Mouse (Mus musculus) G1E (cell line): ENCODE results near the gene Fcho2. TPM values are rescaled to one million over a fixed set of nuclear protein-coding genes. Genes with fewer than 3 reads are reported as not detected.
"Not testable (repeated sequence)": the region's sequence is repeated elsewhere in the genome, so short reads cannot be mapped to it uniquely, and the experiment has no call there.

ENCODE experiments used
- ATAC-seq: 2 replicates; pipeline ENCODE4 v1.8.0; 2016; ENCODE audit warnings: mild to moderate bottlenecking; ENCODE audit not compliant: insufficient number of reproducible peaks, poor library complexity, low FRiP score, severe bottlenecking; ENCODE audit errors: extremely low read depth
- DNase-seq: peaks from one replicate; pipeline ENCODE4 v3.0.0; 2012; ENCODE audit warnings: low spot score
- H3K27me3 ChIP-seq: 2 replicates; pipeline ENCODE4 v1.6.1; 2012; ENCODE audit warnings: mild to moderate bottlenecking, low read length, inconsistent platforms; ENCODE audit not compliant: insufficient read depth
- H3K36me3 ChIP-seq: replicated peaks from 2 replicates; pipeline ENCODE3; 2012; ENCODE audit warnings: mild to moderate bottlenecking, inconsistent platforms
- H3K4me1 ChIP-seq: 2 replicates; pipeline ENCODE4 v1.6.1; 2012; ENCODE audit warnings: low read depth, low read length, inconsistent platforms, mixed read lengths; ENCODE audit not compliant: insufficient read depth
- H3K4me3 ChIP-seq: 2 replicates; pipeline ENCODE4 v1.5.1; 2012; ENCODE audit warnings: low read depth, mild to moderate bottlenecking, inconsistent platforms, low read length, moderate library complexity, mixed read lengths
- H3K9me3 ChIP-seq: replicated peaks from 2 replicates; pipeline ENCODE4 v1.6.1; 2012; ENCODE audit warnings: inconsistent platforms
- CTCF ChIP-seq: IDR thresholded peaks from 2 replicates; pipeline ENCODE4 v1.5.1; 2012; ENCODE audit warnings: low read depth, low read length, inconsistent platforms, mixed read lengths
- GATA1 ChIP-seq: IDR thresholded peaks from 2 replicates; pipeline ENCODE4 v1.6.1; 2012; ENCODE audit warnings: borderline replicate concordance, low read length, inconsistent platforms, mixed read lengths
- GATA2 ChIP-seq: IDR thresholded peaks from 2 replicates; pipeline ENCODE4 v1.6.1; 2012; ENCODE audit warnings: low read depth, low read length, inconsistent platforms, borderline replicate concordance
- POLR2AphosphoS5 ChIP-seq: IDR thresholded peaks from 2 replicates; pipeline ENCODE4 v1.6.1; 2012; ENCODE audit warnings: low read depth, low read length, inconsistent platforms; ENCODE audit not compliant: insufficient replicate concordance
- TAL1 ChIP-seq: conservative IDR thresholded peaks from 2 replicates; pipeline ENCODE4 v1.6.1; 2012; ENCODE audit warnings: low read depth, low read length, inconsistent platforms, mixed read lengths
- polyA plus RNA-seq: library from polyadenylated mRNA; stranded (reverse); fragments of >175 nt; gene quantifications from 2 replicates; pipeline ENCODE4 v1.2.3, GENCODE M21; 2012
- total RNA-seq, 2 experiments: library from RNA; stranded (forward) in 1 of 2; stranded (reverse) in 1 of 2; fragments of 200-1000 nt in 1 of 2; fragments of >200 nt in 1 of 2; fragmentation: Nextera tagmentation in 1 of 2; gene quantifications; 2 replicates each; pipeline ENCODE4 v1.2.3; 2014 to 2017

Fcho2 gene
- total and polyA plus RNA-seq, 3 experiments = 5.0 to 105 (median 30.7) TPM

DNA sequence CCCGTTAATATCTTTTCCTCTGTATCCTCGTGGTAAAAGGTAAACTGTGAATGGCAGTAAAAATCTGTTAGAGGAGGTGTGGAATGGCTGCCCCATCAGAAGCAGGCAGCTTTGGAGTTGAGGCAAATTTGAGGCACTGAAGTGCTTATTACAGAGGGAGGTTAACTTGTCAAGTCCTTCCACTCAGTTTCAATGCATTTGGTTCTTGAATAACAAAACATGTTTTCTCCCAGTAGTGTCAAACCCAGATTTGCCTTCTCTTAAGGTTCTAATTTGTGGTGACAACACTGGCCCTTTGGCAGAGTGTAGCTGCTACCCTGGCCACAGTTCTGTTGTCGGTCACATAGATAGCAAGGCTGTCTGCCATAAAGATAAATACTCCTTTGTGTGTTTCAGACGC, 2.5 kb upstream of the Fcho2 start:
- DNase-seq = no peak
- no peak for ATAC-seq
- H3K4me1 ChIP-seq = peaks cover 19% of the 10 kb centered on the region
- H3K36me3 ChIP-seq = no peaks in the 10 kb centered on the region
- H3K4me3 ChIP-seq = no peak overlapping the region
- TF ChIP-seq TAL1 (no peak), GATA1 (no peak), CTCF (no peak), GATA2 (no peak), POLR2AphosphoS5 (no peak)
- no peaks in the 10 kb centered on the region; the same call in 1 of the 2 replicates for H3K27me3 ChIP-seq
- H3K9me3 ChIP-seq = no peaks in the 10 kb centered on the region

DNA sequence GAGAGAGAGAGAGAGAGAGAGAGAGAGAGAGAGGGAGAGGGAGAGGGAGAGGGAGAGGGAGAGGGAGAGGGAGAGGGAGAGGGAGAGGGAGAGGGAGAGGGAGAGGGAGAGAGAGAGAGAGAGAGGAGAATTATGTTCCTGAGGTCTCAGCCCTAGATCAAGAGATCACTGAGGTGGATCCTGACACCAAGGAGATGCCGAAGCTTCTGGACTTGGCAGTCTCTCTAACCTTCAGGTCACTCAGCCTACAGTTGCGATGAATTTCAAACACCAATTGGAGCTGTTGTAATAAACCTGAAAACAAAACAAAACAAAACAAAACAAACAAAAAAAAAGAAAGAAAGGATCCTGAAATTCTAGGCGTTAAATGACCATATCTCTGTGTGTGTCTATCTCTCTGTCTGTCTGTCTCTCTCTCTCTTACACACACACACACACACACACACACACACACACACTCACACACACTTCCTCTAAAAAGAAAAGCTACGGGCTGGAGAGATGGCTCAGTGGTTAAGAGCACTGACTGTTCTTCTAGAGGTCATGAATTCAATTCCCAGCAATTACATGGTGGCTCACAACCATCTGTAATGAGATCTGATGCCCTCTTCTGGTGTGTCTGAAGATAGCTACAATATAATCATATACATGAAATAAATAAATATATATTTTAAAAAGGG, 1.9 kb upstream of the Fcho2 start:
- H3K36me3 ChIP-seq, H3K4me3 ChIP-seq, DNase-seq, H3K27me3 ChIP-seq, H3K9me3 ChIP-seq, ATAC-seq: not testable (repeated sequence)
- peaks cover 24% of the 10 kb centered on the region for H3K4me1 ChIP-seq

DNA sequence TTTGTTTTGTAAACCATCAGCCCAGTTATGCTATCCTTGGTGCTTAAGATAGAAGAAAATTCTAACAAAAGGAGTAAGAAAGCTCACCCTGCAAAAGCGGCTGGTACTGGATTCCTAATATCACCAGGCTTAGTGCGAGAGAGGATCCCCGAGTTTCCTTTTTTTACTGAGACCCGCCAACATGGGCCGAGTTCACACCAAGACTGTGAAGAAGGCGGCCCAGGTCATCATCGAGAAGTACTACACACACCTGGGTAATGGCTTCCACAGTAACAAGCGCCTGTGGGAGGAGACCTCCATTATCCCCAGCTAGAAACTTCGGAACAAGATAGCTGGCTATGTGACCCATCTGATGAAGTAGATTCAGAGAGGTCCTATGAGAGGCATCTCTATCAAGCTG, 1.3 kb upstream of the Fcho2 start:
- no peaks in the 10 kb centered on the region for H3K36me3 ChIP-seq
- no peak for ATAC-seq
- DNase-seq = no peak
- H3K4me1 ChIP-seq = peaks cover 24% of the 10 kb centered on the region
- H3K4me3 ChIP-seq = no peak overlapping the region
- H3K9me3 ChIP-seq = no peaks in the 10 kb centered on the region
- TF ChIP-seq POLR2AphosphoS5 (no peak), GATA2 (no peak), CTCF (no peak), GATA1 (no peak), TAL1 (no peak)
- no peaks in the 10 kb centered on the region; the same call in 1 of the 2 replicates for H3K27me3 ChIP-seq

DNA sequence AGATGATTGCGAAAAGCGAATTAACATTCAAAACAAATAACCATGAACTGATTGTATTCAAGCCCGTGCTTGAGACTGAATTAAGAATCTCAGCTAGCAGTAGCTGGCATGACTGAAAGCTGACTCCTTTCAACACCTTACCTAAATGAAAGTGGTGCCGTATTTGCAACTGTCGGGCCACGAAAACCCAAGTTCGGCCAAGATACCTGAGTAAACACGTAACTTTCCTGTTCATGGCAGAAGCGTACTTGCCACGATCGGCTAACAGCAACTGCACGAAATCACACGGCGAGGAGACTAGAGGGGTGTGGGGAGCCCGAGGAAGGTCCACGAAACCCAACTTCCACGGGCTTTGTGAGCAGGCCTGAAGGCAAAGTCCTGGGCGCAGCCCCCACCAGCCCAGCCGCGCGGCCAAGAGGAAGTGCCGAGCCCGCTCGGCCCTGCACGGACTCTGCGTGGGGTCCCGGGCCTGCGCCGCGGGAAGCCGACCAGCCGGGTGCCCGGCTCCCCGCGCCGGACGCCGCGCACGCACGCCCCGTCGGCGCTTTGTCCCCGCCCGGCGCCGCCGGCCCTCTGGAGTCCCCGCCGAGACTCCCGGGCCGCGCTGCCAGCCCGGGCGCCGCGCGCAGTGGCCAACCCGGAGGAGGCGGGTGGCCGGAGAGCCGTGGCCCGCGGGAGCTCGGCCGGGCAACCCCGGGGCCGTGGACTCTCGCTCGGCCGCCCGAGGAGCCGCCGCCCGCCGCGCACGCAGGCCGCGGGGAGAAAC, 791 bp downstream of the Fcho2 start:
- peak; percentile 20 for DNase-seq
- no peak for TF ChIP-seq TAL1
- ATAC-seq = no peak

DNA sequence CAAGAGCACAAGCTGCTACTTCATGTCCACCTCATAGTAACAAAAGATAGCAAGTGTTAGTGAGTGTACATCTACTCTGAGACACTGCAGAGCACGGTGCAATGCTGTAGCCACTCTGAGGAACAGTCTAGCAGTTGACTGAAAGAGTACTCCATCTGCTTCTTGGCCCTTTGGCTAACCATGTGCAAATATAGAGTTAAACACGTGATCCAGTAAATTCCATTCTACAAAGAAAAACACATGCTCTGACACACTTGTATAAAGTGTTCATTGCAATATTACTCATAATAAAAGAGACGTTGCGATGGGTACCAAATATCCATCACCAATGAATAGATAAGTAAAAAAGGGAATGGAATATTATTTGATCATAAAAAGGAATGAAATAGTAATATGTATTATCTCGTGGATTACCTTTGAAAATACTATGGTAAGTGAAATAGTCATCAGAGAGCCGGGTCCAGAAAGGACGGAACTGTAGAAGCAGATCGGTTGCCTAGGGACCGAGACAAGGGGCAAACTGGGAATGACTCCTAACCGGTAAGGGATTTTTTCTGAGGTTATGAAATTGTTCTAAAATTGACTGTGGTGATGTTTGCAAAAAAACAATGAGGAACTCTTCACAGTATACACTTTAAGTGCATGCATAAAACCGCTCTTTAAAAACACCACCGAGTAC, 1.5 kb downstream of the Fcho2 start:
- H3K36me3 ChIP-seq = no peaks in the 10 kb centered on the region
- DNase-seq (no peak), ATAC-seq (no peak)
- H3K4me3 ChIP-seq = peak overlapping the region; percentile 86
- no peaks in the 10 kb centered on the region for H3K27me3 ChIP-seq
- no peaks in the 10 kb centered on the region for H3K9me3 ChIP-seq
- peaks cover 41% of the 10 kb centered on the region for H3K4me1 ChIP-seq
- TF ChIP-seq GATA1 (no peak), CTCF (no peak), POLR2AphosphoS5 (no peak), TAL1 (no peak), GATA2 (no peak)

More for the DNA sequence above, 791 bp downstream of the Fcho2 start:
- H3K4me3 ChIP-seq = peak overlapping the region; percentile 86
- peaks cover 39% of the 10 kb centered on the region for H3K4me1 ChIP-seq
- H3K36me3 ChIP-seq = no peaks in the 10 kb centered on the region
- H3K9me3 ChIP-seq = no peaks in the 10 kb centered on the region
- H3K27me3 ChIP-seq = no peaks in the 10 kb centered on the region

DNA sequence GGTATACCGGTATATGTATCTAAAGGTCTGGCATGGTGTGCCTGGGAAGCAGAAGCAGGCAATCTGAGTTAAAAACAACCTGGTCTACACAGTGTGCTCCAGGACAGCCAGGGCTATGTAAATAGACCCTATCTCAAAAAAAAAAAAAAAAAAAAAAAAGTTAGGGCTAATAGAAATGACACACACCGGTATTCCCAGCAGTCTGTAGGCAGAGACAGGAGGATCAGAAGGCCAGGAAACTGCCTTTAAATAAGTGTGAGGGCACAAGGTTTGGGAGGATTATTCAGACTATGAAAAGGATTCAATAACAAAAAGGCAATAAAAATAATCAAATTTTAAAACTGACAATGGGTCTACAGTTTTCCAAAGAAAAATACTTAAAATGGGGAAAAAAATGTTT, 2.1 kb downstream of the Fcho2 start:
- TF ChIP-seq TAL1 = no peak
- TF ChIP-seq CTCF = no peak
- TF ChIP-seq GATA1 = no peak
- TF ChIP-seq POLR2AphosphoS5 = no peak
- TF ChIP-seq GATA2 = no peak
- Histone ChIP-seq H3K27me3 (no peaks in the 10 kb centered on the region), H3K36me3 (no peaks in the 10 kb centered on the region), H3K4me3 (peak overlapping the region; percentile 37; the same call in 1 of the 2 replicates), H3K9me3 (no peaks in the 10 kb centered on the region), H3K4me1 (peaks cover 45% of the 10 kb centered on the region)
- DNase-seq = no peak
- ATAC-seq = no peak

DNA sequence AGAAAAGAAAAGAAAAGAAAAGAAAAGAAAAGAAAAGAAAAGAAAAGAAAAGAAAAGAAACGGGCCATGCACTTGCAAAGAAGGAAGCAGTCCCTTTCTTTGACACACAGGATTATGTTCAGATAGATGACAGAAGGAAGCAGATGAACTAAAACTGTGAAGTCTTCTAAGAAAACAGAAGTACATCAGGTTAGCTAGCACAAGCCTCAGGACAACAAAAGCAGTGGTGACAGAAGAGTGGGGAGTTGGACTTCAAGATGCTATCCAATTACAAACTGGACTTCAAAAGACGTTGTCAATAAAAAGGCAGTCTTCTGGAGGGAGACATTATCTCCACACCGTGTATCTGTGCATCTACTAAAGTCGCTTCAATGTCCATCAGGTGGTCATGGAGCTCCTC, 3.0 kb downstream of the Fcho2 start:
- ATAC-seq = no peak
- no peaks in the 10 kb centered on the region for H3K9me3 ChIP-seq
- H3K4me1 ChIP-seq = peaks cover 47% of the 10 kb centered on the region
- TF ChIP-seq GATA2 = no peak
- TF ChIP-seq GATA1 = no peak
- no peak for TF ChIP-seq TAL1
- no peak for TF ChIP-seq POLR2AphosphoS5
- no peak overlapping the region; the same call in 1 of the 2 replicates for H3K4me3 ChIP-seq
- H3K36me3 ChIP-seq = no peaks in the 10 kb centered on the region
- H3K27me3 ChIP-seq = no peaks in the 10 kb centered on the region
- DNase-seq = no peak
